Mouse (Mus musculus) liver, embryonic 14.5 days (tissue): Measurements from ENCODE around the gene Vegfc. TPM values are rescaled to one million over a fixed set of nuclear protein-coding genes. Genes with fewer than 3 reads are reported as not detected.

ENCODE experiments used
- ATAC-seq: fragments of 200-750 bp; cut with Nextera tagmentation; 2 replicates; pipeline ENCODE4 v1.8.0; 2017; ENCODE audit warnings: moderate number of reproducible peaks, mild to moderate bottlenecking, moderate library complexity; ENCODE audit not compliant: insufficient read depth
- DNase-seq, 3 experiments: peaks; one replicate each; pipeline ENCODE4 v3.0.0-alpha.2; 2012 to 2013; ENCODE audit warnings: low read depth in 3 of 3, low spot score in 3 of 3
- H3K27ac ChIP-seq: fragments of 300-500 bp; sonication (generic); 2 replicates; pipeline ENCODE4 v1.5.1; 2014; ENCODE audit warnings: moderate library complexity, mild to moderate bottlenecking, control low read depth, inconsistent platforms
- H3K27me3 ChIP-seq: fragments of 300-500 bp; sonication (generic); 2 replicates; pipeline ENCODE4 v1.6.1; 2014; ENCODE audit warnings: mild to moderate bottlenecking, low read length, moderate library complexity; ENCODE audit not compliant: control insufficient read depth, insufficient read depth
- H3K36me3 ChIP-seq: fragments of 300-500 bp; sonication (generic); replicated peaks from 2 replicates; pipeline ENCODE4 v1.6.1; 2014; ENCODE audit warnings: low read depth; ENCODE audit not compliant: control insufficient read depth, insufficient read depth
- H3K4me1 ChIP-seq, 2 experiments: fragments of 200-500 bp in 1 of 2; fragments of 300-500 bp in 1 of 2; sonication (generic) in 1 of 2; replicated peaks; 2 replicates each; pipeline ENCODE4 v1.6.1; 2012 to 2014; ENCODE audit warnings: antibody characterized with exemption in 1 of 2, inconsistent platforms in 1 of 2, low read length in 1 of 2; ENCODE audit not compliant: control insufficient read depth in 2 of 2, insufficient read depth in 2 of 2
- H3K4me2 ChIP-seq: fragments of 300-500 bp; sonication (generic); 2 replicates; pipeline ENCODE4 v1.6.1; 2014; ENCODE audit warnings: low read depth, mild to moderate bottlenecking, control low read depth, moderate library complexity
- H3K4me3 ChIP-seq, 2 experiments: fragments of 200-500 bp in 1 of 2; fragments of 300-500 bp in 1 of 2; sonication (generic) in 1 of 2; 2 replicates each; pipeline ENCODE4 v1.5.1; 2012 to 2014; ENCODE audit warnings: low read depth in 2 of 2, low read length in 2 of 2, mild to moderate bottlenecking in 2 of 2, control low read depth in 1 of 2, inconsistent platforms in 1 of 2, moderate library complexity in 1 of 2; ENCODE audit not compliant: insufficient read depth in 1 of 2
- H3K9ac ChIP-seq: fragments of 300-500 bp; sonication (generic); replicated peaks from 2 replicates; pipeline ENCODE4 v1.6.1; 2014; ENCODE audit warnings: mild to moderate bottlenecking, control low read depth, moderate library complexity
- H3K9me3 ChIP-seq: fragments of 300-500 bp; sonication (generic); 2 replicates; pipeline ENCODE4 v1.6.1; 2016; ENCODE audit warnings: low read length, mixed read lengths; ENCODE audit not compliant: control insufficient read depth
- CTCF ChIP-seq: IDR thresholded peaks from 2 replicates; pipeline ENCODE4 v1.5.1; 2016; ENCODE audit warnings: antibody characterized with exemption, low read depth, control low read depth
- EP300 ChIP-seq: IDR thresholded peaks from 2 replicates; pipeline ENCODE4 v1.6.1; 2016; ENCODE audit warnings: antibody characterized with exemption, low read depth
- WGBS: fragments of 180-500 bp; shearing (Covaris S2); extraction: QIAGEN DNeasy Blood & Tissue Kit; methylation state at CpG from one replicate; pipeline ENCODE4 v1.1.7; 2014; ENCODE audit not compliant: insufficient replicate concordance; 5-methylcytosine and 5-hydroxymethylcytosine counted together
- polyA plus RNA-seq, 2 experiments: library from polyadenylated mRNA; depleted of rRNA in 1 of 2; stranded (reverse) in 1 of 2; unstranded in 1 of 2; fragments of >200 nt; fragmentation: Nextera tagmentation in 1 of 2; extraction: Ambion mirVana in 1 of 2; gene quantifications; 2 replicates each; pipeline versions ENCODE4 v1.2.1 to v1.2.3; 2012 to 2014

Vegfc gene
- polyA plus RNA-seq, 2 experiments = 1.1 to 1.4 TPM

GRCm38 (mm10) chr8:54120115-54120514, 42.7 kb downstream of the Vegfc start:
- ATAC-seq = no peak
- Histone ChIP-seq H3K27me3 (no peaks in the 10 kb centered on the region), H3K4me2 (no peak overlapping the region), H3K27ac (no peak overlapping the region), H3K4me1 (no peaks in the 10 kb centered on the region), H3K9ac (no peak overlapping the region), H3K9me3 (no peaks in the 10 kb centered on the region), H3K36me3 (no peaks in the 10 kb centered on the region), H3K4me3 (no peak overlapping the region)
- TF ChIP-seq EP300 (no peak), CTCF (no peak)
- no peak for DNase-seq
- WGBS = 65% methylated on average over 7 of the region's 7 CpGs

GRCm38 (mm10) chr8:54121942-54122341, 44.5 kb downstream of the Vegfc start:
- no peaks in the 10 kb centered on the region for H3K9me3 ChIP-seq
- no peak overlapping the region for H3K4me3 ChIP-seq
- H3K27me3 ChIP-seq = no peaks in the 10 kb centered on the region
- no peaks in the 10 kb centered on the region for H3K4me1 ChIP-seq
- no peak for ATAC-seq
- H3K9ac ChIP-seq = no peak overlapping the region
- 29% methylated on average over 3 of the region's 3 CpGs for WGBS
- DNase-seq = no peak
- H3K27ac ChIP-seq = no peak overlapping the region
- H3K4me2 ChIP-seq = no peak overlapping the region
- H3K36me3 ChIP-seq = no peaks in the 10 kb centered on the region
- TF ChIP-seq EP300 (no peak), CTCF (no peak)

- 51% methylated on average over 1 of the region's 1 CpGs for WGBS
- Histone ChIP-seq H3K9ac (no peak overlapping the region), H3K36me3 (no peaks in the 10 kb centered on the region), H3K27me3 (no peaks in the 10 kb centered on the region), H3K4me2 (no peak overlapping the region), H3K27ac (no peak overlapping the region), H3K4me3 (no peak overlapping the region), H3K9me3 (no peaks in the 10 kb centered on the region), H3K4me1 (no peaks in the 10 kb centered on the region)
- TF ChIP-seq CTCF (no peak), EP300 (no peak)
- DNase-seq (no peak), ATAC-seq (no peak)
Observed at GRCm38 (mm10) chr8:54122345-54122744, 44.9 kb downstream of the Vegfc start.

GRCm38 (mm10) chr8:54130558-54130957, 53.2 kb downstream of the Vegfc start:
- 57% methylated on average over 2 of the region's 2 CpGs for WGBS

GRCm38 (mm10) chr8:54153240-54153639, 75.8 kb downstream of the Vegfc start:
- ATAC-seq = no peak
- H3K4me1 ChIP-seq = no peaks in the 10 kb centered on the region
- no peaks in the 10 kb centered on the region for H3K9me3 ChIP-seq
- TF ChIP-seq CTCF = peak; percentile 50
- no peak for TF ChIP-seq EP300
- no peaks in the 10 kb centered on the region for H3K36me3 ChIP-seq
- H3K27ac ChIP-seq = no peak overlapping the region
- DNase-seq = peak in 2 of 3 experiments; percentile 3 to 4
- H3K27me3 ChIP-seq = no peaks in the 10 kb centered on the region
- no peak overlapping the region for H3K4me3 ChIP-seq
- no peak overlapping the region for H3K4me2 ChIP-seq
- H3K9ac ChIP-seq = no peak overlapping the region
- WGBS = 36% methylated on average over 4 of the region's 4 CpGs

More at GRCm38 (mm10) chr8:54130558-54130957, 53.2 kb downstream of the Vegfc start:
- H3K4me3 ChIP-seq = no peak overlapping the region
- H3K4me1 ChIP-seq = no peaks in the 10 kb centered on the region
- ATAC-seq (no peak), DNase-seq (no peak)
- H3K9ac ChIP-seq = no peak overlapping the region
- no peak overlapping the region for H3K4me2 ChIP-seq
- no peaks in the 10 kb centered on the region for H3K9me3 ChIP-seq
- H3K36me3 ChIP-seq = no peaks in the 10 kb centered on the region
- TF ChIP-seq EP300 (no peak), CTCF (no peak)
- no peaks in the 10 kb centered on the region for H3K27me3 ChIP-seq
- no peak overlapping the region for H3K27ac ChIP-seq
